Mouse (Mus musculus): ENCODE data around the gene Ndufs5. TPM values are rescaled to one million over a fixed set of nuclear protein-coding genes. Genes with fewer than 3 reads are reported as not detected.

The Ndufs5 gene
- total and polyA plus RNA-seq, 3 experiments = 155 to 230 TPM; not detected in 1

GRCm38 (mm10) chr4:123750707-123751312 is 32.8 kb upstream of the Ndufs5 start (continued):
- TF ChIP-seq MYC (IDR thresholded peaks at IDR 0.05; ENCODE audit: low read depth, low read length) (0 out of 2 replicates have a peak, but pooled peaks have one; percentile 43), GABPA (IDR thresholded peaks at IDR 0.05; ENCODE audit: low read depth, low read length) (no peak), POLR2A (IDR thresholded peaks at IDR 0.05; ENCODE audit: control insufficient read depth in 1 of 2, insufficient read depth in 1 of 2, low read depth in 1 of 2, low read length in 2 of 2, poor library complexity in 1 of 2) (no peak)

- Histone ChIP-seq H3K4me3 (ENCODE audit: control insufficient read depth in 1 of 2, insufficient read depth in 1 of 2, low read depth in 2 of 2, low read length in 2 of 2) (peak within 1 kb of the TSS; percentile 83 to 93), H3K9ac (ENCODE audit: control insufficient read depth, low read depth, low read length, poor library complexity, severe bottlenecking) (peak within 1 kb of the TSS; percentile 90), H3K36me3 (ENCODE audit: control insufficient read depth in 1 of 2, insufficient read depth in 2 of 2, low read length in 2 of 2) (peaks cover 3 to 28% of the 10 kb centered on the region in 2 experiments; a peak in 2 of 4 replicates), H3K79me2 (ENCODE audit: control insufficient read depth, insufficient read depth, low read length, poor library complexity) (peaks cover 42% of the 10 kb centered on the region), H3K27ac (ENCODE audit: control insufficient read depth, low read depth, low read length) (peak within 1 kb of the TSS; percentile 74), H3K9me3 (replicated peaks; ENCODE audit: insufficient read depth, low read length) (no peaks in the 10 kb centered on the region), H3K27me3 (ENCODE audit: control insufficient read depth in 1 of 2, insufficient read depth in 2 of 2, low read length in 2 of 2) (no peaks in the 10 kb centered on the region), H3K4me1 (ENCODE audit: control insufficient read depth in 1 of 2, insufficient read depth in 2 of 2, low read length in 2 of 2) (peaks cover 11 to 12% of the 10 kb centered on the region in 2 experiments)
- DNase-seq (ENCODE audit: low read depth, low spot score) = peak; percentile 95
- TF ChIP-seq POLR2AphosphoS2 (IDR thresholded peaks at IDR 0.05; ENCODE audit: low read length) (peak; percentile 70), NELFE (IDR thresholded peaks at IDR 0.05; ENCODE audit: low read depth, low read length) (peak; percentile 89), TAL1 (IDR thresholded peaks at IDR 0.05; ENCODE audit: low read length) (no peak), GATA1 (IDR thresholded peaks at IDR 0.05; ENCODE audit: low read depth, low read length) (no peak), RAD21 (IDR thresholded peaks at IDR 0.05; ENCODE audit: low read depth, low read length) (no peak), GABPA (IDR thresholded peaks at IDR 0.05; ENCODE audit: low read depth, low read length) (no peak), MAX (IDR thresholded peaks at IDR 0.05; ENCODE audit: low read length) (no peak), ELF1 (IDR thresholded peaks at IDR 0.05; ENCODE audit: low read depth, low read length) (peak; percentile 79; the same call in 1 of the 2 replicates), POLR2A (IDR thresholded peaks at IDR 0.05; ENCODE audit: control insufficient read depth in 1 of 2, insufficient read depth in 1 of 2, low read depth in 1 of 2, low read length in 2 of 2, poor library complexity in 1 of 2) (peak; percentile 76 to 84), CTCF (IDR thresholded peaks at IDR 0.05 in 2 of 3, conservative IDR thresholded peaks at IDR 0.05 in 1 of 3; ENCODE audit: control insufficient read depth in 1 of 3, insufficient read depth in 1 of 3, low read depth in 2 of 3, low read length in 3 of 3, poor library complexity in 1 of 3, severe bottlenecking in 1 of 3) (peak in 1 of 3 experiments; percentile 14; a peak in 3 of 6 replicates), EP300 (IDR thresholded peaks at IDR 0.05; ENCODE audit: low read depth in 1 of 2, low read length in 2 of 2) (0 out of 4 replicates have a peak, but pooled peaks of 1 of the 2 experiments have one; percentile 24), POLR2AphosphoS5 (IDR thresholded peaks at IDR 0.05; ENCODE audit: borderline replicate concordance, low read depth, low read length) (no peak), MAFK (IDR thresholded peaks at IDR 0.05; ENCODE audit: borderline replicate concordance, low read depth, low read length) (no peak), SIN3A (IDR thresholded peaks at IDR 0.05; ENCODE audit: low read length) (no peak; the same call in none of the 2 replicates), ZKSCAN1 (IDR thresholded peaks at IDR 0.05; ENCODE audit: low read depth, low read length) (no peak), SMC3 (IDR thresholded peaks at IDR 0.05; ENCODE audit: low read depth, low read length) (0 out of 2 replicates have a peak, but pooled peaks have one; percentile 10), TCF12 (IDR thresholded peaks at IDR 0.05; ENCODE audit: low read depth, low read length) (peak; percentile 66), MXI1 (IDR thresholded peaks at IDR 0.05; ENCODE audit: low read depth, low read length) (peak; percentile 66; the same call in 1 of the 2 replicates), MAZ (IDR thresholded peaks at IDR 0.05; ENCODE audit: low read depth, low read length) (peak; percentile 83), MEF2A (IDR thresholded peaks at IDR 0.05; ENCODE audit: extremely low read depth, insufficient replicate concordance, low read depth, low read length, poor library complexity, severe bottlenecking) (no peak), HCFC1 (IDR thresholded peaks at IDR 0.05; ENCODE audit: low read depth, low read length) (peak; percentile 86), ETS1 (IDR thresholded peaks at IDR 0.05; ENCODE audit: low read depth, low read length) (peak; percentile 62), BHLHE40 (IDR thresholded peaks at IDR 0.05; ENCODE audit: borderline replicate concordance, low read depth, low read length) (peak; percentile 50; the same call in 1 of the 2 replicates), CHD2 (IDR thresholded peaks at IDR 0.05; ENCODE audit: low read length) (no peak; the same call in 1 of the 2 replicates), USF1 (IDR thresholded peaks at IDR 0.05; ENCODE audit: low read depth, low read length) (peak; percentile 39; the same call in 1 of the 2 replicates), MYB (IDR thresholded peaks at IDR 0.05; ENCODE audit: low read depth, low read length) (no peak), RCOR1 (IDR thresholded peaks at IDR 0.05; ENCODE audit: low read depth, low read length) (no peak), TBP (IDR thresholded peaks at IDR 0.05; ENCODE audit: low read depth, low read length) (peak; percentile 55; the same call in 1 of the 2 replicates), CHD1 (IDR thresholded peaks at IDR 0.05; ENCODE audit: low read depth, low read length) (peak; percentile 99), KAT2A (conservative IDR thresholded peaks at IDR 0.05; ENCODE audit: low read depth, low read length) (no peak; the same call in 1 of the 2 replicates), ZC3H11A (IDR thresholded peaks at IDR 0.05; ENCODE audit: low read depth, low read length) (no peak), UBTF (IDR thresholded peaks at IDR 0.05; ENCODE audit: borderline replicate concordance, insufficient read depth, low read depth, low read length) (no peak)
Observed at GRCm38 (mm10) chr4:123750152-123750651, 32.2 kb upstream of the Ndufs5 start, which contains the start of gene Akirin1. Akirin1 (minus strand) TSS chr4:123750345.

Measured in MEL (cell line).